Mouse (Mus musculus) bone marrow macrophage, adult 2 months (primary cell): ENCODE data around the gene Lcmt1.

Experiments
- CTCF ChIP-seq: IDR thresholded peaks from 2 replicates; pipeline ENCODE4 v1.5.1; 2012; ENCODE audit warnings: low read depth, mild to moderate bottlenecking, low read length, moderate library complexity
- POLR2A ChIP-seq: IDR thresholded peaks from 2 replicates; pipeline ENCODE4 v1.6.1; 2012; ENCODE audit warnings: mild to moderate bottlenecking, low read depth, low read length, borderline replicate concordance

DNA sequence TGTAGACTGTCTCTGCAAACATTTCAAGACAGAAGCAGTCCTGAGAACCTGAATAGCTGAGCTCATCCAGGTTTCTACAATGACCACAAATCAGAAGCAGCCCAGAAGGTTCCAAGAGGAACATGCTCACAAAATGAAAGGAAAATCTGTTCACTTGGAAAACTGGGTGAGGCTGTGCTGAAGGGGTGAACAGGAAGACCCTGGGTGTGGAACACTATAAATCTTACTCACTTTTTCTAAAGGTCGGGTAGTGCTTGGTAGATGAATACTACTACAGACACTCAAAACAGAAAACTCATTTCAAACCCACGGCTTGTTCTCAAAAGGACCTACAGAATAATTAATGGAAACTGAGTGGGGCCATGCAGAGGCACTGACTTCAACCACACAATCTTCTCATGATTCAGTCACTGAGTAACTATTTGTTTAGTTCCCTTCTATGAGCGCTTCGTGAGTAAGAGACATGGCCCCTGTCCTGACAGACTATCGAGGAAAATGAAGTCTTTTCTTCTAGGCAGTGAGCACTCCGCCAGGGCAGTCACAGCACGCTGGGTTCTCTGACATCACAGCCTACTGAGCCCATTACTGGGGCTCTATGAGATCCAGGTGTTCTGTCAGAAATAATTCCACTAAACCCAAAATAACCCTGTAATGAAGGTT lies 22.8 kb upstream of the Lcmt1 start:
- TF ChIP-seq POLR2A (no peak), CTCF (no peak)
